12 mouse cellular contexts compared by ENCODE assay signal in genomic region chr15:88865888-88866695, GRCm38 (mm10). TPM values are rescaled to one million over a fixed set of nuclear protein-coding genes. Genes with fewer than 3 reads are reported as not detected.
DNase-seq lines count a peak whose midpoint lies in the region; ATAC-seq and TF ChIP-seq lines count a peak whose summit lies in the region.
"Had no signal": no experiment of that assay in that cellular context is flagged by ENCODE, and none has a peak within 500 bp of the region (broad histone marks: within the 10 kb centered on the region; RNA-seq: fewer than 3 reads in every experiment).

No protein-coding gene starts in this region.

- H3K9me3 ChIP-seq in heart, embryonic 15.5 days (replicated peaks): no peaks in the 10 kb centered on the region
- no peaks in the 10 kb centered on the region for H3K9me3 ChIP-seq in liver, embryonic 16.5 days (replicated peaks; ENCODE audit: control insufficient read depth, low read length)
- H3K9me3 ChIP-seq: hindbrain, embryonic 15.5 days had no signal

- peak overlapping the region; percentile 92 for H3K4me2 ChIP-seq in heart, embryonic 15.5 days
- H3K4me2 ChIP-seq in liver, embryonic 16.5 days (ENCODE audit: low read depth, low read length): peak overlapping the region; percentile 86; the same call in 1 of the 2 replicates

- peak overlapping the region; percentile 96; the same call in 1 of the 2 replicates for H3K4me3 ChIP-seq in left cerebral cortex, adult 2 months
- H3K4me3 ChIP-seq in heart, embryonic 15.5 days: no peak overlapping the region
- H3K4me3 ChIP-seq in liver, embryonic 16.5 days (ENCODE audit: low read depth, low read length): no peak overlapping the region
- H3K4me3 ChIP-seq: hindbrain, embryonic 15.5 days had no signal

- 48% methylated on average over 4 of the region's 4 CpGs for WGBS in heart, embryonic 15.5 days
- WGBS in liver, embryonic 16.5 days (ENCODE audit: insufficient replicate concordance): 76% methylated on average over 4 of the region's 4 CpGs

- peaks cover 22% of the 10 kb centered on the region for H3K36me3 ChIP-seq in heart, embryonic 15.5 days
- peaks cover 6% of the 10 kb centered on the region for H3K36me3 ChIP-seq in liver, embryonic 16.5 days (ENCODE audit: control insufficient read depth, insufficient read depth)

- H3K4me1 ChIP-seq in heart, embryonic 15.5 days (replicated peaks): peaks cover 53% of the 10 kb centered on the region
- peaks cover 42% of the 10 kb centered on the region for H3K4me1 ChIP-seq in liver, embryonic 16.5 days (ENCODE audit: control insufficient read depth, low read depth, low read length)

- DNase-seq in cerebellum, postnatal 10 days: peak; percentile 11 to 19
- no peak for DNase-seq in left cerebral cortex, adult 2 months (ENCODE audit: extremely low spot score in 1 of 2, low spot score in 2 of 2)
- no peak for DNase-seq in left cerebral cortex, postnatal 25 days (ENCODE audit: low spot score in 2 of 2)
- DNase-seq in left cerebral cortex, adult 18-20 months (ENCODE audit: low spot score in 2 of 2): no peak
- DNase-seq: B cell, adult 2 months; layer of hippocampus, postnatal 36 days had no signal

- H3K9ac ChIP-seq in heart, embryonic 15.5 days: 0 out of 2 replicates have a peak overlapping the region, but pooled peaks have one; percentile 19
- H3K9ac ChIP-seq in liver, embryonic 16.5 days (ENCODE audit: low read depth, low read length): no peak overlapping the region
- H3K9ac ChIP-seq: hindbrain, embryonic 15.5 days had no signal

- no peak for ATAC-seq in cerebellum, adult (ENCODE audit: insufficient number of reproducible peaks, low FRiP score, low TSS enrichment)
- no peak for ATAC-seq in heart, embryonic 15.5 days (replicated peaks; ENCODE audit: insufficient number of reproducible peaks, insufficient read depth, low FRiP score, low read depth)
- no peak for ATAC-seq in liver, embryonic 16.5 days (ENCODE audit: low read depth)
- ATAC-seq in megakaryocyte-erythroid progenitor cell, adult 5-6 weeks (replicated peaks; ENCODE audit: low FRiP score, low TSS enrichment, poor library complexity, severe bottlenecking): no peak

- intact Hi-C loops in left cerebral cortex, adult 2 months (cut with DNase I): no loop called here
- intact Hi-C loops in left cerebral cortex, postnatal 25 days (cut with DNase I): no loop called here

- H3K27me3 ChIP-seq in heart, embryonic 15.5 days: no peaks in the 10 kb centered on the region
- H3K27me3 ChIP-seq in liver, embryonic 16.5 days (ENCODE audit: control insufficient read depth, insufficient read depth, low read depth, low read length): no peaks in the 10 kb centered on the region
- H3K27me3 ChIP-seq: hindbrain, embryonic 15.5 days had no signal

- no peak overlapping the region; the same call in 1 of the 2 replicates for H3K27ac ChIP-seq in left cerebral cortex, adult 2 months
- H3K27ac ChIP-seq in heart, embryonic 15.5 days: peak overlapping the region; percentile 95
- peak overlapping the region; percentile 76; the same call in 1 of the 2 replicates for H3K27ac ChIP-seq in liver, embryonic 16.5 days (ENCODE audit: low read length)
- H3K27ac ChIP-seq: hindbrain, embryonic 15.5 days; macrophage had no signal

- TF ChIP-seq CTCF in left cerebral cortex, adult 2 months (IDR thresholded peaks at IDR 0.05): no peak

RNA-seq across cellular contexts. Expression of gene Pim3, which starts 4.1 kb away (rescaled TPM):
- total RNA-seq in left cerebral cortex, adult 2 months (2021): 10 to 100 TPM; 46.8 to 50.0 TPM
- total RNA-seq in left cerebral cortex, postnatal 25 days (2021): 10 to 100 TPM; 35.7 to 35.9 TPM
- 61.4 and 71.9 TPM in 2 replicates for polyA plus RNA-seq in heart, embryonic 15.5 days (2015; fragmentation: Nextera tagmentation; extraction: Ambion mirVana)
- polyA plus RNA-seq in liver, embryonic 16.5 days (2015; fragmentation: Nextera tagmentation; extraction: Ambion mirVana): 23.9 and 33.8 TPM in 2 replicates
- 5.1 and 6.4 TPM in 2 replicates for total RNA-seq in megakaryocyte-erythroid progenitor cell, adult 5-6 weeks (2014; fragmentation: Nextera tagmentation)
- total RNA-seq in megakaryocyte-erythroid progenitor cell, adult 5-6 weeks (2017): 5.5 and 12.5 TPM in 2 replicates
- 10 to 100 TPM; 36.3 to 45.9 TPM for total RNA-seq in left cerebral cortex, adult 18-20 months (2021)

RNA-seq across cellular contexts. Expression of gene Creld2, which starts 46.6 kb away (rescaled TPM):
- total RNA-seq in left cerebral cortex, adult 2 months (2021): 10 to 100 TPM; 22.1 to 26.3 TPM
- total RNA-seq in left cerebral cortex, postnatal 25 days (2021): 10 to 100 TPM; 27.3 to 27.8 TPM
- 47.5 and 62.1 TPM in 2 replicates for polyA plus RNA-seq in heart, embryonic 15.5 days (2015; fragmentation: Nextera tagmentation; extraction: Ambion mirVana)
- 39.7 TPM in 2 replicates for polyA plus RNA-seq in liver, embryonic 16.5 days (2015; fragmentation: Nextera tagmentation; extraction: Ambion mirVana)
- 24.8 and 29.7 TPM in 2 replicates for total RNA-seq in megakaryocyte-erythroid progenitor cell, adult 5-6 weeks (2014; fragmentation: Nextera tagmentation)
- 47.8 and 50.9 TPM in 2 replicates for total RNA-seq in megakaryocyte-erythroid progenitor cell, adult 5-6 weeks (2017)
- 10 to 100 TPM; 26.6 to 33.3 TPM for total RNA-seq in left cerebral cortex, adult 18-20 months (2021)

RNA-seq across cellular contexts. Expression of gene Alg12, which starts 47.0 kb away (rescaled TPM):
- total RNA-seq in left cerebral cortex, adult 2 months (2021): 10 to 100 TPM; 13.3 to 14.4 TPM
- total RNA-seq in left cerebral cortex, postnatal 25 days (2021): 10 to 100 TPM; 13.2 to 16.6 TPM
- 8.6 and 11.2 TPM in 2 replicates for polyA plus RNA-seq in heart, embryonic 15.5 days (2015; fragmentation: Nextera tagmentation; extraction: Ambion mirVana)
- polyA plus RNA-seq in liver, embryonic 16.5 days (2015; fragmentation: Nextera tagmentation; extraction: Ambion mirVana): 5.5 and 6.0 TPM in 2 replicates
- 2.8 and 8.3 TPM in 2 replicates for total RNA-seq in megakaryocyte-erythroid progenitor cell, adult 5-6 weeks (2014; fragmentation: Nextera tagmentation)
- 3.3 and 5.2 TPM in 2 replicates for total RNA-seq in megakaryocyte-erythroid progenitor cell, adult 5-6 weeks (2017)
- 10 to 100 TPM; 13.0 to 13.6 TPM for total RNA-seq in left cerebral cortex, adult 18-20 months (2021)

Comparison
In these comparisons a context has a peak if more than half of its experiments do, and no peak if none do; other contexts are left out.
1. DNase-seq: peak in cerebellum, postnatal 10 days (2 of 2); none in left cerebral cortex, adult 2 months (0 of 2), left cerebral cortex, postnatal 25 days (0 of 2) and left cerebral cortex, adult 18-20 months (0 of 2).